Mouse (Mus musculus) adipocyte (in vitro differentiated cells): ENCODE measurements around the gene Dab1.

ENCODE experiments used
- DNase-seq: peaks from one replicate; pipeline ENCODE4 v3.0.0-alpha.2; 2016; ENCODE audit warnings: low spot score

The Dab1 gene

GRCm38 (mm10) chr4:103700392-103700791 is 81.2 kb downstream of the Dab1 start:
- no peak for DNase-seq

GRCm38 (mm10) chr4:103702137-103702536 is 83.0 kb downstream of the Dab1 start:
- no peak for DNase-seq

GRCm38 (mm10) chr4:103704477-103704876 is 85.3 kb downstream of the Dab1 start:
- DNase-seq = no peak

GRCm38 (mm10) chr4:103706501-103706900 is 87.3 kb downstream of the Dab1 start:
- DNase-seq = no peak

- DNase-seq = no peak
Measured at GRCm38 (mm10) chr4:103707140-103707539, 88.0 kb downstream of the Dab1 start.

GRCm38 (mm10) chr4:103711353-103711752 is 92.2 kb downstream of the Dab1 start:
- DNase-seq = no peak

GRCm38 (mm10) chr4:103713921-103714320 is 94.8 kb downstream of the Dab1 start:
- DNase-seq = no peak

GRCm38 (mm10) chr4:103714991-103715390 is 95.8 kb downstream of the Dab1 start:
- DNase-seq = no peak

GRCm38 (mm10) chr4:103715568-103715967 is 96.4 kb downstream of the Dab1 start:
- no peak for DNase-seq

- DNase-seq = no peak
Measured at GRCm38 (mm10) chr4:103722738-103723137, 103.6 kb downstream of the Dab1 start.

- no peak for DNase-seq
Measured at GRCm38 (mm10) chr4:103726486-103726885, 107.3 kb downstream of the Dab1 start.

GRCm38 (mm10) chr4:103737185-103737584 is 118.0 kb downstream of the Dab1 start:
- DNase-seq = no peak

GRCm38 (mm10) chr4:103751249-103751855 is 132.2 kb downstream of the Dab1 start:
- no peak for DNase-seq

- DNase-seq = no peak
Measured at GRCm38 (mm10) chr4:103754561-103754960, 135.4 kb downstream of the Dab1 start.

GRCm38 (mm10) chr4:103757241-103757640 is 138.1 kb downstream of the Dab1 start:
- no peak for DNase-seq

- DNase-seq = no peak
Measured at GRCm38 (mm10) chr4:103762416-103762815, 143.3 kb downstream of the Dab1 start.

- no peak for DNase-seq
Measured at GRCm38 (mm10) chr4:103775712-103776111, 156.6 kb downstream of the Dab1 start.

- DNase-seq = no peak
Measured at GRCm38 (mm10) chr4:103781398-103781797, 162.2 kb downstream of the Dab1 start.

GRCm38 (mm10) chr4:103783561-103784247 is 164.5 kb downstream of the Dab1 start:
- DNase-seq = no peak

- no peak for DNase-seq
Measured at GRCm38 (mm10) chr4:103793589-103794312, 174.6 kb downstream of the Dab1 start.

- DNase-seq = no peak
Measured at GRCm38 (mm10) chr4:103796416-103796815, 177.3 kb downstream of the Dab1 start.

GRCm38 (mm10) chr4:103802439-103802838 is 183.3 kb downstream of the Dab1 start:
- DNase-seq = no peak

- DNase-seq = no peak
Measured at GRCm38 (mm10) chr4:103804461-103804860, 185.3 kb downstream of the Dab1 start.
